Mouse (Mus musculus): ENCODE measurements at regions not wholly inside any gene's neighbourhood (a gene's known extent, or its start where the extent isn't known, plus 50 kb on each side); places are given as distances from the start of the nearest gene placed in this dataset.

DNA sequence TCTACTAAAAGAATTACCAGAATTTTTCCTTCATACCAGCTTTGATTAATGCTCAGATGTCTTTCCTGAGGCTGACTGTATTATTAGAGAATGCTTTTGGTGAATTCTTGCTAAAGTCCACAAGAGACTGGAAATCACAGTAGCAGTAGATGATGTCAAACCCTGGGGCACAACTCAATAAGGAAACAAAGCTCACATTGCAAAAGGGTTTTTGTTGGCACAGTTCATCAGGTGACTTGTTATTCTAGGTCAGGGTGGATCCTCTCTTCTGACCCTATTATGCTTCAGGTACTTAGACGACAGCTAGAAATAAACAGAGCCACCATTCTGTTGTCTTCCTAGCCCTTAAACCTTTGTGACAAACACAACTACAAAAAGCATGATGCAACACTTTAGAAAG lies 128.2 kb upstream of the Ahr start:
- H3K4me1 ChIP-seq: peaks cover 12% of the 10 kb centered on the region; the same call in 1 of the 2 replicates
- H3K36me3 ChIP-seq (replicated peaks; ENCODE audit: low read length): no peaks in the 10 kb centered on the region
- H3K9me3 ChIP-seq: no peaks in the 10 kb centered on the region
- no peak for TF ChIP-seq FLI1 (IDR thresholded peaks at IDR 0.05; ENCODE audit: low read length)
- H3K4me3 ChIP-seq (replicated peaks): no peak overlapping the region
- no peaks in the 10 kb centered on the region for H3K27me3 ChIP-seq (replicated peaks)

DNA sequence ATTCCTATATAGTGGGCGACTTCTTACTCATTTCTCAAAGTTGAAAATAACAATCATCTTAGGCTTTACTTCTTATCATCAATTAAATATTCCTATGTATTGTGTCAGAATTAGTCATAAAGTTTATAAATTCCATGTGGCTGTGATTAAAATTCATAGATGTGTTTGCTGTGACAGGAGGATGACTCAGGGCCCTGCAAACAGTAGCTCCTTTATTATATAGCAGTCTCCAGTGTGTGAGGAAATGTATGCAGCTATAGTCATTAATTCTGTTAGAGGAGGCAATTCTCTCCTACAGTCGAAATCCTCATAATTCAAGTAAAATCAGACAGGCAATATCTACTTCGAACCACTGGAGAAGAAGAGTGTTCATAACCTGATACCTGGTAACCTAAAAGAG lies 121.7 kb upstream of the Ahr start:
- Histone ChIP-seq H3K27me3 (replicated peaks) (no peaks in the 10 kb centered on the region), H3K4me1 (no peaks in the 10 kb centered on the region), H3K36me3 (replicated peaks; ENCODE audit: low read length) (no peaks in the 10 kb centered on the region), H3K4me3 (replicated peaks) (no peak overlapping the region), H3K9me3 (no peaks in the 10 kb centered on the region)
- TF ChIP-seq GATA1 (IDR thresholded peaks at IDR 0.05; ENCODE audit: borderline replicate concordance, low read length) (no peak), FLI1 (IDR thresholded peaks at IDR 0.05; ENCODE audit: low read length) (no peak)

DNA sequence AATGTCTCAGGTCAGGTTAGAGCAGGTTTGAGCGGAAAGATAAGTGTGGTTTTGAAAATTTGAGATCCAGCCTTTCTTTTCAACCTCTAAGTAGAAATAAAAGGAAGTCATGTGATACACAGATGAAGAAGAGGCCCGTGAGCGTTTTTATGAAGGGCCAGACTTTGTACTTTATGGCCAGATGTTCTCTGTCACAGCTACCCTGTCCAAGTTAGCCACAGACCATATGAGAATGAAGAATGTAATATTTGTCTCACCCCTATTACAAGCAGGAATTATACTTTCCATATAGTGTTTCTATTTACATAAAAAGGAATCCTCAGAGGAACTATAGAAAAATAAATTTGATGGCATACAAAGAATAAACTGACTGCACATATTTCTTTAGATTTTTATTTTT lies 114.9 kb upstream of the Ahr start:
- TF ChIP-seq GATA1 (IDR thresholded peaks at IDR 0.05; ENCODE audit: borderline replicate concordance, low read length) (no peak), FLI1 (IDR thresholded peaks at IDR 0.05; ENCODE audit: low read length) (no peak)
- 0 out of 2 replicates have a peak, but pooled peaks cover 2% of the 10 kb centered on the region for H3K9me3 ChIP-seq
- no peaks in the 10 kb centered on the region for H3K36me3 ChIP-seq (replicated peaks; ENCODE audit: low read length)
- H3K27me3 ChIP-seq (replicated peaks): no peaks in the 10 kb centered on the region
- H3K4me1 ChIP-seq: no peaks in the 10 kb centered on the region
- H3K4me3 ChIP-seq (replicated peaks): no peak overlapping the region

DNA sequence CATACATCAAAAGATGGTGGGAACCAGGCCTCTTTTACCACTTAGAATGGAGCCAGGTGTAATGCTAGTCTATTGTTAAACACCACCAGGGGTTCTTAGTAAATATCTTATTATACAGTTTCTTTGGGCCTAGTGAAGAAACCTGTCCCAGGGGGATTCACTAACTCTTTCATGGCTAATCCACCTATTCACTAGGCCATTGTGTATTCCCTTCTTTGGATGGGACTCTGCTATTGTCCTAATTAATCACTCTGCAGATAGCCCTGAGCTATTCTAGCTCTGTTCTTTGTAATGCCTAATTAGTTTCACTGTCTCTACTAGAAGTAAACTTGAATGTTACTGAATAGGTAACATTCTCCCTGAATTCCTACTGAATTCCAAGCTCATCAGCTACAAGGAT lies 107.6 kb upstream of the Ahr start:
- no peak for TF ChIP-seq GATA1 (IDR thresholded peaks at IDR 0.05; ENCODE audit: borderline replicate concordance, low read length)
- no peak for TF ChIP-seq FLI1 (IDR thresholded peaks at IDR 0.05; ENCODE audit: low read length)
- H3K9me3 ChIP-seq: no peaks in the 10 kb centered on the region
- no peaks in the 10 kb centered on the region for H3K36me3 ChIP-seq (replicated peaks; ENCODE audit: low read length)
- H3K27me3 ChIP-seq (replicated peaks): no peaks in the 10 kb centered on the region
- H3K4me3 ChIP-seq (replicated peaks): no peak overlapping the region
- 0 out of 2 replicates have a peak, but pooled peaks cover 3% of the 10 kb centered on the region for H3K4me1 ChIP-seq

DNA sequence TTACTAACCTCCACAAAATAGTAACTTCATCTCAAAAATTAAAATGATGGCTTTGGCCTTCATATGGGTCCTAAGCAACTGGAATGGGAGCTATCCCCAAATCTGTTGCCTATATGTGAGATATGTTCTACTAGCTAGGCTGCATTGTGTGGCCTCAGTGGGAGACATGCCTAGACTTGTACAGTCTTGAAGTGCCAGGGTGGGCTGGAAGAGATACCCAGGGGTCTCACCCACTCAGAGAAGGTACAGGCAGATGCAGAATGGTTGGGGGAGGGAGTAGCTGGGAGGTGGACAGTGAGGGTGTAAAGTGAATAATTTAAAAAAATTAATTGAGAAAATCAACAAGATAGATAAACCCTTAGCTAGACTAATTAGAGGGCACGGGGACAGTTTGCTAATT lies 106.9 kb upstream of the Ahr start:
- no peaks in the 10 kb centered on the region for H3K9me3 ChIP-seq
- H3K27me3 ChIP-seq (replicated peaks): no peaks in the 10 kb centered on the region
- TF ChIP-seq GATA1 (IDR thresholded peaks at IDR 0.05; ENCODE audit: borderline replicate concordance, low read length): no peak
- no peak for TF ChIP-seq FLI1 (IDR thresholded peaks at IDR 0.05; ENCODE audit: low read length)
- H3K36me3 ChIP-seq (replicated peaks; ENCODE audit: low read length): no peaks in the 10 kb centered on the region
- no peak overlapping the region for H3K4me3 ChIP-seq (replicated peaks)
- 0 out of 2 replicates have a peak, but pooled peaks cover 3% of the 10 kb centered on the region for H3K4me1 ChIP-seq

DNA sequence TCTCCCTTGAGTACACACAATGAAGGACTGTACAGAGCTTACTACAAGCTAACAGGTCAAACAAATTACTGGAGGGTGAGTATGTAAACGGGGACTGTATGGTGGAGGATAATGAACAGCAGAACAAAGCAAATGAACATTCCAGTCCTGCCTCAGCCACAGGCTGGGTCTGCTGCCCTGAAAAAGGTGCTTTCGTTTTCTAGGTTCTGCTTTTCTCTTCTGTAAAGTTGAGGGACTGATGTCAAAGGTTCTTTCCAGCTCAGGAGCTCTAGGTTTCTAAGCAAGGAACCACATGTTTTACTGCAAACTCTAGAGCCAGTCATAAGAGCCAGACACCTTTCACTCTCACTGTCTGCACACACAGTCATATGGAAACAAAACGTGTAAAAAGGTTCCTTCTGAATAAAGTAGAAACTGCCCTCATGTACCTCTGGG lies 106.1 kb upstream of the Ahr start:
- no peaks in the 10 kb centered on the region for H3K27me3 ChIP-seq (replicated peaks)
- no peak overlapping the region for H3K4me3 ChIP-seq (replicated peaks)
- H3K4me1 ChIP-seq: 0 out of 2 replicates have a peak, but pooled peaks cover 3% of the 10 kb centered on the region
- H3K9me3 ChIP-seq: no peaks in the 10 kb centered on the region
- TF ChIP-seq GATA1 (IDR thresholded peaks at IDR 0.05; ENCODE audit: borderline replicate concordance, low read length) (no peak), FLI1 (IDR thresholded peaks at IDR 0.05; ENCODE audit: low read length) (no peak)
- H3K36me3 ChIP-seq (replicated peaks; ENCODE audit: low read length): no peaks in the 10 kb centered on the region

DNA sequence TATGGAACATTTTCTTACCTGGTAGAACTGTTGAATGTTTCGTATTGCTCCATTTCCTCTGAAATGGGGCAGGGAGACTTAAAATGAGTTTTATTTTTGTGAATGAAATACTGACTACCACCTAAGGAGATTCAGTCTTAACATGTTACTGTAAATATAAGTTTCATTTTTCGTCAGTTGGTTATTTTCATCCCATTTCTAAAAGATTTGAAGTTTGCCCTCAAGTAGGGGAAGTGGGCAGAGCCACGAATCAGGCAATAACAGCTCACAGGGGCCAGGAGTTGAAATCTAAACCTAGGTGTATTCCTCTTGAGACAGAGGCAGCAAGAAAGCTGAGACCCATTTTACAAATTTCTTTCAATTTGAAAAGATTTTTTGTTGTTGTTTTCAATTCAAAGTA lies 88.6 kb upstream of the Ahr start:
- no peaks in the 10 kb centered on the region for H3K27me3 ChIP-seq (replicated peaks)
- TF ChIP-seq GATA1 (IDR thresholded peaks at IDR 0.05; ENCODE audit: borderline replicate concordance, low read length) (no peak), FLI1 (IDR thresholded peaks at IDR 0.05; ENCODE audit: low read length) (no peak)
- no peaks in the 10 kb centered on the region for H3K9me3 ChIP-seq
- H3K36me3 ChIP-seq (replicated peaks; ENCODE audit: low read length): no peaks in the 10 kb centered on the region
- H3K4me3 ChIP-seq (replicated peaks): no peak overlapping the region
- no peaks in the 10 kb centered on the region for H3K4me1 ChIP-seq

DNA sequence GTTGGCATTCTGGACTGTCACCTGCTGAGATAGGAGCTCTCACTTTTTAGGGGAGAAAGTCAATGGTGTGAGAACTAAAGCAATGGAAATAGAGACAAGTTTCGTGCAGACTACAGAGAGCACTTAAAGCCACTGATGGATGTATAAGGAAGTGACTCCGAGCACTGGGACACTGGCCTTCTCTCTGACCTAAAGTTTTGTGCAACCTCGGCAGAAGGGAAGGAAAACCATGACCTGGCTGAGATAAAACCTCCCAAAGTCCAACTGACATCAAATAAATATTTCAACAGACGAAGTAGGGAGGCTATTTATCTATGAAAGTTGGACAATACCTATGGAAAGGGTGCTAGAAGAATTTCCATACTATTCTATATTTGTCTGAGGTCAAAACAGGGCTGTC lies 80.0 kb upstream of the Ahr start:
- Histone ChIP-seq H3K27me3 (replicated peaks) (no peaks in the 10 kb centered on the region), H3K36me3 (replicated peaks; ENCODE audit: low read length) (no peaks in the 10 kb centered on the region), H3K4me3 (replicated peaks) (no peak overlapping the region), H3K9me3 (no peaks in the 10 kb centered on the region), H3K4me1 (no peaks in the 10 kb centered on the region)
- TF ChIP-seq FLI1 (IDR thresholded peaks at IDR 0.05; ENCODE audit: low read length): no peak
- TF ChIP-seq GATA1 (IDR thresholded peaks at IDR 0.05; ENCODE audit: borderline replicate concordance, low read length): no peak

DNA sequence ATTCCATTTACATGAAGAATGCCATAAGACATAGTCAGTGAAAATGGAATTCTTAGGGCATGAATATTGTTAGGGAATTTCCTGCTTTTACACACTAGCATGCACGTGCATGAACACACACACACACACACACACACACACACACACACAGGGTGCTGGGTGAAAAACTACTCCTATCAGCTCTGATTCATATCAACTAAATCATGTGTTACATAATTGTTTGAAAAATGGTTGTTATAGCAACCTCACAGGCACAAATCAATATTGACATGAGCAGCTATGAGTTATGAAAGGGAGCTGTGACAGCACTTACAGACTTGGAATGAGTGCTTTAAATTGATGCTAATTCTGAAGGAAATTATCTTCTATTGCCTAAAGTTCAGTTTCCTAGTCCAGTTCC lies 72.8 kb upstream of the Ahr start:
- H3K4me3 ChIP-seq (replicated peaks): no peak overlapping the region
- no peaks in the 10 kb centered on the region for H3K36me3 ChIP-seq (replicated peaks; ENCODE audit: low read length)
- H3K27me3 ChIP-seq (replicated peaks): no peaks in the 10 kb centered on the region
- H3K4me1 ChIP-seq: no peaks in the 10 kb centered on the region
- no peak for TF ChIP-seq GATA1 (IDR thresholded peaks at IDR 0.05; ENCODE audit: borderline replicate concordance, low read length)
- TF ChIP-seq FLI1 (IDR thresholded peaks at IDR 0.05; ENCODE audit: low read length): no peak
- no peaks in the 10 kb centered on the region for H3K9me3 ChIP-seq

DNA sequence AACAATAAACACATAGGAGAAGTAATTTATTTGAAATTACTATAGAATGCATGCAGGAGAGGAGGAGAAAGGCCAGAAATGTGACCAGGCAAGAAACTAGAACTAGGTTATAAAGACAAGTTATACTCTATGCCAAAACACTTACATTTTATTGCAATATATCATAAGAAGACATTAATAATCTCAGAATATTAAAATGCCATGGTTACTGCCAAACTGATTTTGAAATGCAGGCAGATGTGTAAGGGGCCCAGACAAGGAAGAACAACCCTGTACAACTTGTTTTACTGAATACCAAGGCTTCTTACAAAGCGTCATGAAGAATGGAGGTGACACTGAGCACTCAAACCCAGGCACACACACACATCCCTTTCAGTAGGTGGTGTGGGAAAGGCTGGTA lies 68.9 kb upstream of the Ahr start:
- Histone ChIP-seq H3K9me3 (no peaks in the 10 kb centered on the region), H3K4me3 (replicated peaks) (no peak overlapping the region), H3K27me3 (replicated peaks) (no peaks in the 10 kb centered on the region), H3K36me3 (replicated peaks; ENCODE audit: low read length) (no peaks in the 10 kb centered on the region), H3K4me1 (no peaks in the 10 kb centered on the region)
- TF ChIP-seq FLI1 (IDR thresholded peaks at IDR 0.05; ENCODE audit: low read length) (no peak), GATA1 (IDR thresholded peaks at IDR 0.05; ENCODE audit: borderline replicate concordance, low read length) (no peak)

DNA sequence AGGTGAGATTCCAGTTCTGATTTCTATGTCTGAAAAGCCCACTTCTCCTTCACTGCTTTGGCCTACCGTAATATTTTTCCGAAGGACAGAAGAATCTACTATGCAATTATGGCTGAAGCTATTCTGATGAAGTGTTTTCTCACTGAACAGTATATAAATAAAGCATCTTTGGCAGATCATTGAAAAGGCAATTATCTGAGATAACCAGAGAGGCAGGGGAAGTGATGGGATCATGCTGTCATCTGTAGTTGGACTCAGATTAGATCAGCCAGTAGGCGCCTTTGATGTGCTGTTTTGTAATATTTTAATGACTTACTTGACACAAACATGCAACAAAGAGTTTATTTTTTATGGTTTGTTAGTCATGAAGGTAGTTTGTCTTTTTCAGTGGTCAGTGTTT lies 67.8 kb upstream of the Ahr start:
- H3K4me3 ChIP-seq (replicated peaks): no peak overlapping the region
- TF ChIP-seq FLI1 (IDR thresholded peaks at IDR 0.05; ENCODE audit: low read length) (no peak), GATA1 (IDR thresholded peaks at IDR 0.05; ENCODE audit: borderline replicate concordance, low read length) (no peak)
- H3K27me3 ChIP-seq (replicated peaks): no peaks in the 10 kb centered on the region
- no peaks in the 10 kb centered on the region for H3K36me3 ChIP-seq (replicated peaks; ENCODE audit: low read length)
- H3K4me1 ChIP-seq: peaks cover 6% of the 10 kb centered on the region
- H3K9me3 ChIP-seq: no peaks in the 10 kb centered on the region

Measured in megakaryocyte, embryonic 14.5 days (primary cell).